Mouse (Mus musculus): ENCODE data around the gene Dusp6. TPM values are rescaled to one million over a fixed set of nuclear protein-coding genes. Genes with fewer than 3 reads are reported as not detected.
"Not testable (repeated sequence)": the region's sequence is repeated elsewhere in the genome, so short reads cannot be mapped to it uniquely, and the experiment has no call there.

Dusp6 gene
- polyA plus RNA-seq (2015; fragmentation: Nextera tagmentation; extraction: Ambion mirVana), result 33.7 and 34.4 TPM in 2 replicates

GRCm38 (mm10) chr10:99262867-99263379 lies at the start of gene Dusp6:
TSS of gene Dusp6 (plus strand) at chr10:99263231.
- DNase-seq (ENCODE audit: low spot score), result peak; percentile 92

GRCm38 (mm10) chr10:99214421-99215299 lies 48.4 kb upstream of the Dusp6 start:
- DNase-seq (ENCODE audit: low spot score), result no peak

- DNase-seq (ENCODE audit: low spot score), result not testable (repeated sequence)
Observed at GRCm38 (mm10) chr10:99216570-99216969, 46.5 kb upstream of the Dusp6 start.

- no peak for DNase-seq (ENCODE audit: low spot score)
Observed at GRCm38 (mm10) chr10:99221540-99221939, 41.5 kb upstream of the Dusp6 start.

- DNase-seq (ENCODE audit: low spot score), result no peak
Observed at GRCm38 (mm10) chr10:99222726-99223125, 40.3 kb upstream of the Dusp6 start.

GRCm38 (mm10) chr10:99224218-99224617 lies 38.8 kb upstream of the Dusp6 start:
- DNase-seq (ENCODE audit: low spot score), result no peak

GRCm38 (mm10) chr10:99226782-99227181 lies 36.2 kb upstream of the Dusp6 start:
- no peak for DNase-seq (ENCODE audit: low spot score)

- DNase-seq (ENCODE audit: low spot score), result peak; percentile 51
Observed at GRCm38 (mm10) chr10:99227968-99228864, 34.8 kb upstream of the Dusp6 start.

GRCm38 (mm10) chr10:99229031-99229684 lies 33.9 kb upstream of the Dusp6 start:
- DNase-seq (ENCODE audit: low spot score), result no peak

GRCm38 (mm10) chr10:99232518-99233227 lies 30.4 kb upstream of the Dusp6 start:
- DNase-seq (ENCODE audit: low spot score), result no peak

- no peak for DNase-seq (ENCODE audit: low spot score)
Observed at GRCm38 (mm10) chr10:99234336-99234735, 28.7 kb upstream of the Dusp6 start.

GRCm38 (mm10) chr10:99235081-99235480 lies 27.9 kb upstream of the Dusp6 start:
- no peak for DNase-seq (ENCODE audit: low spot score)

GRCm38 (mm10) chr10:99237205-99237832 lies 25.7 kb upstream of the Dusp6 start:
- DNase-seq (ENCODE audit: low spot score), result no peak

- no peak for DNase-seq (ENCODE audit: low spot score)
Observed at GRCm38 (mm10) chr10:99238537-99238936, 24.5 kb upstream of the Dusp6 start.

GRCm38 (mm10) chr10:99241284-99241828 lies 21.7 kb upstream of the Dusp6 start:
- peak; percentile 75 for DNase-seq (ENCODE audit: low spot score)

GRCm38 (mm10) chr10:99241829-99242711 lies 21.0 kb upstream of the Dusp6 start:
- peak; percentile 89 for DNase-seq (ENCODE audit: low spot score)

GRCm38 (mm10) chr10:99242721-99243120 lies 20.3 kb upstream of the Dusp6 start:
- DNase-seq (ENCODE audit: low spot score), result no peak

GRCm38 (mm10) chr10:99243907-99244489 lies 19.0 kb upstream of the Dusp6 start:
- DNase-seq (ENCODE audit: low spot score), result no peak
